Mouse (Mus musculus): ENCODE measurements around the gene Galp. TPM values are rescaled to one million over a fixed set of nuclear protein-coding genes. Genes with fewer than 3 reads are reported as not detected.
"Not testable (repeated sequence)": the region's sequence is repeated elsewhere in the genome, so short reads cannot be mapped to it uniquely, and the experiment has no call there.

The Galp gene
- polyA plus RNA-seq, 1 experiment, result not detected

DNA sequence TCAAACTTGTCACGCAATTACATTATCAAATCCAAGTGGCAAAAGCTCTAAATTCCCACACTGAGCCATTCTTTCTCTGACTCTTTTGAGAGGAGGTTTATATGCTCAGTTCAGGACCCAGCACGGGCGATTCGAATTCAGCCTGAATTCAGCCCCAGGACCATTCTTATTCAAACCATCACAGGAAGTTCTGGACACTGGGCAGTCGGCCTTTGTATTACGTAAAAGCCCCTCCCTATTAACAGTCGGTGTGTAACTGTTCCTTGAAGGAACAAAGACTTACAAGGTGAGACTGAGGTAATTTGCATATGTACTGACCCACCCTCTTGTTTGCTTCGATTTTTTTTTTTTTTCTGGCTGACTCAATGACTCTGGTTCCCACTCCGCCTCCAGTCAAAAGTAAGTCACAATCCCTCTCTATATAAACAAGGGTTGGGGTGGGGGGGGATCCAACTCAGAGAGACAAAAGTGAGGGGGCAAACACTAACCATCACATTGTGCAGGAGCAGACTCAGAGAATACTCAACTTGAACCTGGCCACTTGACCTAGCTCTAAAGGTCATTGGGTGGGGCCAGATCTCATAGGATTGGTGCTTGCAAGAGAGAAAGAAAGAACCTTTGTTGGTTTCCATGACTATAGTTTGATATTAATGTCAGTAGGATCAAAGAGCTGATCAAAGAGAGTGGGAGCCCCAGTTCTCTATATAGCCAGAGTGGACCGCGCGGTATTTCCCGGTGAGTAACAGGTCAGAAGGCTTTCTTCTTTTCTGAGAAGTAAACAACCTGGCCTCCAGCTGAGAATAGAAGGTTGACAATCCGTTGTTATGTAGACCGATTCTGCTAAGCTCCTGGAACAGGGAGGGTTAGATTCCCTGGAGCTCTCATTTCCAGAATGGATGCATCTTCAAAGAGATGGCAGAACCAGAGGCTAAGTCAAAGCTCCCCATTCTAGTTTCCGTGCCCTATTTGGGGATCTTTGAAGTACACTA lies 61.6 kb downstream of the Galp start:
- WGBS, result 54% methylated on average over 16 of the region's 16 CpGs
- Histone ChIP-seq H3K27me3 (ENCODE audit: control insufficient read depth, insufficient read depth, low read length) (no peaks in the 10 kb centered on the region), H3K4me3 (ENCODE audit: control insufficient read depth, insufficient read depth, low read length) (no peak overlapping the region), H3K4me1 (replicated peaks; ENCODE audit: control insufficient read depth, insufficient read depth, low read length) (no peaks in the 10 kb centered on the region), H3K27ac (ENCODE audit: control insufficient read depth, insufficient read depth, low read length) (no peak overlapping the region), H3K36me3 (ENCODE audit: control insufficient read depth, insufficient read depth, low read length) (no peaks in the 10 kb centered on the region)
- no peak for TF ChIP-seq POLR2A (IDR thresholded peaks at IDR 0.05; ENCODE audit: control insufficient read depth, extremely low read depth, insufficient read depth, low read length, poor library complexity)
- TF ChIP-seq CTCF (IDR thresholded peaks at IDR 0.05; ENCODE audit: borderline replicate concordance, control insufficient read depth, extremely low read depth, insufficient read depth, low read length, poor library complexity), result no peak
- no peak for DNase-seq

DNA sequence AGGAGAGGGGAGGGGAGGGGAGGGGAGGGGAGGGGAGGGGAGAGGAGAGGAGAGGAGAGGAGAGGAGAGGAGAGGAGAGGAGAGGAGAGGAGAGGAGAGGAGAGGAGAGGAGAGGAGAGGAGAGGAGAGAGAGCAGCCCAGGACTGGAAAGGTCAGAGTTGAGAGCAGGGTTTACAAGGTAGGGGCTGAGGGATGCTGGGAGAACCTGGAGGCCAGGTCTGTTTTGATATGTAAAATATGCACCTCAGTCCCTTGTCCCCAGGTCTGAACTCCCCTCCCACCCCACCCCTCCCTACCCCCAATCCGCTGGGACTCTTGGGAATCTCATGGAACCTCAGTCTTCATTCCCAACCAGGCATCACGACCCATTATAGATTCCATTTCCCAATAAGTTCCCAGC lies 63.1 kb downstream of the Galp start:
- 82% methylated on average over 2 of the region's 2 CpGs for WGBS
- DNase-seq; H3K4me3 ChIP-seq (ENCODE audit: control insufficient read depth, insufficient read depth, low read length); H3K36me3 ChIP-seq (ENCODE audit: control insufficient read depth, insufficient read depth, low read length); H3K27me3 ChIP-seq (ENCODE audit: control insufficient read depth, insufficient read depth, low read length); H3K27ac ChIP-seq (ENCODE audit: control insufficient read depth, insufficient read depth, low read length); H3K4me1 ChIP-seq (replicated peaks; ENCODE audit: control insufficient read depth, insufficient read depth, low read length): not testable (repeated sequence)

DNA sequence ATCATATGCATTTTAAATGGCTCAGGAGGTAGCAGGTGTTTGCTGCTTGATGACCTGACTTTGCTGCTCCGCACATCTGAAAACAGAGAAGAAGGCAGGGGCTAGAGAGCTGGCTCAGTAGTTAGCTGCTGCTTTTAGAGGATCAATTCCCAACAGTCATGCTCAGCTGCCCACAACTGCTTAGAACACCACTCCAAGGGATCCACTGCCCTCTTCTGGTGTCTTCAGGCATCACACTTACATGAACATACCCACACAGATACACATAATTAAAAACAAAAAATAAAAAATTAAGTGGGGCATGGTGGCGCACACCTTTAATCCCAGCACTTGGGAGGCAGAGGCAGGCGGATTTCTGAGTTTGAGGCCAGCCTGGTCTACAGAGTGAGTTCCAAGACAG lies 65.2 kb downstream of the Galp start:
- no peak for TF ChIP-seq CTCF (IDR thresholded peaks at IDR 0.05; ENCODE audit: borderline replicate concordance, control insufficient read depth, extremely low read depth, insufficient read depth, low read length, poor library complexity)
- no peak for TF ChIP-seq POLR2A (IDR thresholded peaks at IDR 0.05; ENCODE audit: control insufficient read depth, extremely low read depth, insufficient read depth, low read length, poor library complexity)
- Histone ChIP-seq H3K27me3 (ENCODE audit: control insufficient read depth, insufficient read depth, low read length) (no peaks in the 10 kb centered on the region), H3K36me3 (ENCODE audit: control insufficient read depth, insufficient read depth, low read length) (no peaks in the 10 kb centered on the region), H3K4me3 (ENCODE audit: control insufficient read depth, insufficient read depth, low read length) (no peak overlapping the region), H3K4me1 (replicated peaks; ENCODE audit: control insufficient read depth, insufficient read depth, low read length) (no peaks in the 10 kb centered on the region), H3K27ac (ENCODE audit: control insufficient read depth, insufficient read depth, low read length) (no peak overlapping the region)
- WGBS, result 86% methylated on average over 3 of the region's 3 CpGs
- DNase-seq, result no peak

DNA sequence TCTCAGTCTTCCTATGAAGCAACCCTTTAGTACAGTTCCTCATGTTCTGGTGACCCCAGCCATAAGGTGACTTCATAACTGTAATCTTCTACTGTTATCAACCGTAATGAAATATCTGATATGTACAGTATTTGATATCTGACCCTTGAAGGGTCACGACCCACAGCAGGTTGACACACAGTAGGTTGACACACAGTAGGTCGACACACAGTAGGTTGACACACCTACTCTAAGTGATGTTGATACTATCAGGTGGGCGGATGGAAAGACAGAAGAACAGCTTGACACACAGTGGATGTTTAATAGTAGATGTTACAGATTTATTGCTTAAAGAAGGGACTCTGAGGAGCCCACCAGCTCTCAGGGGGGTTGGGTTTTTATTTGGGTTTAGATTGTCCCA lies 66.1 kb downstream of the Galp start:
- Histone ChIP-seq H3K27me3 (ENCODE audit: control insufficient read depth, insufficient read depth, low read length) (no peaks in the 10 kb centered on the region), H3K4me1 (replicated peaks; ENCODE audit: control insufficient read depth, insufficient read depth, low read length) (no peaks in the 10 kb centered on the region), H3K27ac (ENCODE audit: control insufficient read depth, insufficient read depth, low read length) (no peak overlapping the region), H3K36me3 (ENCODE audit: control insufficient read depth, insufficient read depth, low read length) (no peaks in the 10 kb centered on the region), H3K4me3 (ENCODE audit: control insufficient read depth, insufficient read depth, low read length) (no peak overlapping the region)
- no peak for DNase-seq
- 91% methylated on average over 4 of the region's 4 CpGs for WGBS
- no peak for TF ChIP-seq CTCF (IDR thresholded peaks at IDR 0.05; ENCODE audit: borderline replicate concordance, control insufficient read depth, extremely low read depth, insufficient read depth, low read length, poor library complexity)
- TF ChIP-seq POLR2A (IDR thresholded peaks at IDR 0.05; ENCODE audit: control insufficient read depth, extremely low read depth, insufficient read depth, low read length, poor library complexity), result no peak

DNA sequence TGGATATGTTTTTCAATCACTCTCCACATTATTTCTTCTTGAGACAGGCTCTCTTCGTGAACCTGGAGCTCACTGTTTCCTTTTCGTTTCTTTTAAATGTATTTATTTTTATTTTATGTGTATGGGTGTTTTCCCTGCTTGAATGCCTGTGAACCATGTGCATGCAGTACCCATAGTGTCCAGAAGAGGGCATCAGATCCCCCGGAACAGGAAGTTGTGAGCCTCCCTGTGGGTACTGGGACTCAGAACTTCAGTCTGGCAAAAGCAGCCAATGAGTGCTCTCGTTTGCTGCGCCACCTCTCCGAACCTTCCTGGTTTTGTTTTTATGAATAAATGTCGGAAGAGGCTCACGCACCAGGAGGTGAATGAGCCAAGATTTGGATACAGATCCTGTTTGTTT lies 68.8 kb downstream of the Galp start:
- Histone ChIP-seq H3K36me3 (ENCODE audit: control insufficient read depth, insufficient read depth, low read length) (no peaks in the 10 kb centered on the region), H3K4me3 (ENCODE audit: control insufficient read depth, insufficient read depth, low read length) (no peak overlapping the region), H3K27me3 (ENCODE audit: control insufficient read depth, insufficient read depth, low read length) (no peaks in the 10 kb centered on the region), H3K27ac (ENCODE audit: control insufficient read depth, insufficient read depth, low read length) (no peak overlapping the region), H3K4me1 (replicated peaks; ENCODE audit: control insufficient read depth, insufficient read depth, low read length) (no peaks in the 10 kb centered on the region)
- DNase-seq, result peak; percentile 54
- 72% methylated on average over 8 of the region's 8 CpGs for WGBS
- TF ChIP-seq POLR2A (IDR thresholded peaks at IDR 0.05; ENCODE audit: control insufficient read depth, extremely low read depth, insufficient read depth, low read length, poor library complexity), result no peak
- peak; percentile 58; the same call in 1 of the 2 replicates for TF ChIP-seq CTCF (IDR thresholded peaks at IDR 0.05; ENCODE audit: borderline replicate concordance, control insufficient read depth, extremely low read depth, insufficient read depth, low read length, poor library complexity)

Other genes starting within 250 kb of the Galp start
- gene Vmn1r65, start 186.1 kb upstream of the Galp start, polyA plus RNA-seq (2012; rRNA removed), result not detected in 2 replicates
- gene Nlrp4c, start 151.9 kb upstream of the Galp start, polyA plus RNA-seq (2012; rRNA removed), result not detected in 2 replicates
- gene Zfp787, start 41.1 kb upstream of the Galp start, polyA plus RNA-seq (2012; rRNA removed), result 58.2 and 62.9 TPM in 2 replicates
- 73.1 and 78.6 TPM in 2 replicates for gene Zfp444, start 24.9 kb upstream of the Galp start, polyA plus RNA-seq (2012; rRNA removed)
- not detected in 2 replicates for gene Zscan5b, start 25.2 kb downstream of the Galp start, polyA plus RNA-seq (2012; rRNA removed)
- gene Epp13, start 55.6 kb downstream of the Galp start, polyA plus RNA-seq (2012; rRNA removed), result not detected in 2 replicates
- gene Zfp667, start 89.5 kb downstream of the Galp start, polyA plus RNA-seq (2012; rRNA removed), result 2.4 and 2.9 TPM in 2 replicates
- gene Zfp583, start 134.2 kb downstream of the Galp start, polyA plus RNA-seq (2012; rRNA removed), result 0.82 and 0.99 TPM in 2 replicates
- 0.18 and 0.22 TPM in 2 replicates for gene Gm3854, start 146.7 kb downstream of the Galp start, polyA plus RNA-seq (2012; rRNA removed)
- gene Zfp78, start 166.2 kb downstream of the Galp start, polyA plus RNA-seq (2012; rRNA removed), result 0.50 and 0.53 TPM in 2 replicates
- gene Zfp28, start 186.2 kb downstream of the Galp start, polyA plus RNA-seq (2012; rRNA removed), result 1.4 and 2.4 TPM in 2 replicates
- gene Smim17, start 201.6 kb downstream of the Galp start, polyA plus RNA-seq (2012; rRNA removed), result not detected in 2 replicates
- 0.04 TPM in 1 of 2 replicates, not detected in the other for gene Gm20715, start 213.2 kb downstream of the Galp start, polyA plus RNA-seq (2012; rRNA removed)
- gene Olfr1344, start 241.6 kb downstream of the Galp start, polyA plus RNA-seq (2012; rRNA removed), result 0.09 and 0.13 TPM in 2 replicates